Mouse (Mus musculus) retina, embryonic 14.5 days (tissue): ENCODE measurements around the gene Slc15a5.
"Not testable (repeated sequence)": the region's sequence is repeated elsewhere in the genome, so short reads cannot be mapped to it uniquely, and the experiment has no call there.

ENCODE experiments used
- DNase-seq: peaks from one replicate; pipeline ENCODE4 v3.0.0-alpha.2; 2015; ENCODE audit warnings: low spot score

Gene Slc15a5

DNA sequence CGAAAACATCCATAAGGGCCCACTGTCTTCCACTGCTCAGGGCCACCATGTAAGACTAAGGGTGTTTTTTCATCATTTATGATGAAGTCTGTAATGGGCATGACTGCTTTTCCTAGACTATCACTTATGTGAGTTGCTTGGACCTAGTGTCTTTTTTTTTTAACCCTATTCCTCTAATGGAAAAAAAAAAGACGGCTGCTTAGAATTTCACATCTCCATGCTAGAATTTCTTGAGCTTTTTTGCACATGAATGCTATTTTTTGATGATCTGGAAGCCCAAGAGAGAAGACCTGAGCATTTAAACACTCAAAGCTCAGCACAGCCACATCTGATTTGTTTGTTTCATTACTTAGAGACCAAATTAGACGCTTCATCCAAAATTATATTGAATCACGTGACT is at the start of gene Slc15a5:
Gene Slc15a5 (minus strand): TSS at position 101 of the 400 bp plus-strand sequence.
- no peak for DNase-seq

DNA sequence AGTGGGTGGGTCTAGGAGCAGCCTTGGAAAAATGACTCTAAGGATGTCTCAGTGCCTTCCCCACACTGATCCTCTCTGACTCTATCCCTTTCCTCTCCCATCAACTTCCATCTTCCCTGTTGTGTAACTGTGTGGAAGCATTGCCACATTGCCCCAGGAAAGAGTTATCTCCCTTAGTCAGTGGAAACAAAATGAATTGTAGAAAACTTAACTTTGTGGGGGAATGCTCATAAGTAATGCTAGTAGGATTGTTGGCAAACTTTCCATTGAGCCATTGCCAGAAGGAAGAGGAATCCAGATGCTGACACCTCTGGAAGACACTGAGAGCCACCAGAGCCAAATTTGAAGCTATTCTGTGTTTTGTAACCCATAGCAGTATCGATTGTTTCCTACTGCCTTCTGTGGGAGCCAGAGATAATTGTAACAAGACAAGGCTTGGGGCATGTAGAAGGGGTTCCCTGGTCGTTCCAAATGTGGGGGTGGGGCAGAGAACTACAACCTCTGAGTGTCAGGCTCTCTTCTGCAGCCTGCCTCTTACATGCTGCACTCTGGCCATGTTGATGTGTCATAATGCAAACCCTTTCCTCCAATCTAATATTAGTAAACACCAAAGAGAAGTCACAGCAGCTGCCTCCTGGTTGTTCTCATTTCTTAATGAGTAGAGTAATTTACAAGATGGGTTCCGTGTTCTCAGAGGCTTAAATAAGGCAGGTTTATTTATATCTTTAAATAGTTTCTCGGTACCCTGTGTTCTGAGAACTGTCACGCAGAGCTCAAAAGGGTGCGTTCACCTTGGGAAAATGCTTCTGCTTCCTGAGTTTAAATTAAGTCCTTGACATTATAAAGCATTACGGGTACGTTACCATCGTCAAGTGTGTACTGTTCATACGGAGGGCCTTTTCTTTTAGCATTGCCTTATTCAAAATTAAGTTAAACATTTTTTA is 48.9 kb upstream of the Slc15a5 start:
- DNase-seq: no peak

DNA sequence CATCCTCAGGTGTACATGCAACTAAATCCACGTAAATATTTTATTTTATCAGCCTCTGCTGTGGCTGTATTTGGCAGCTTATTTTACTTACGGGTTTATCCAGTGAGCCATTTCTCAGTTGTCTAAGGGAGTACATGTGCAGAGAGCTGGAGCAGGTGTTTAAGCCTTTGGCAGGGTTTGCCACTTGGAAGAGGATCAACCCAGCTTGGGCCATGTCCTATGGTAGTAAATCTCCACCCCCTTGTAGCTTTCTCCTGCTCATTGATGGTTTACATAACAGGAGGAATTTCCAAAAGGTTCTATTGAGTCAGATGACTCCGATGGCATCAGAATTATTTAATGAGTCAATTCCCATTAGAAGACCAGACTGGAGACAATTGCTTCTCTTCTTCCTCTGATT is 37.8 kb upstream of the Slc15a5 start:
- DNase-seq: no peak

DNA sequence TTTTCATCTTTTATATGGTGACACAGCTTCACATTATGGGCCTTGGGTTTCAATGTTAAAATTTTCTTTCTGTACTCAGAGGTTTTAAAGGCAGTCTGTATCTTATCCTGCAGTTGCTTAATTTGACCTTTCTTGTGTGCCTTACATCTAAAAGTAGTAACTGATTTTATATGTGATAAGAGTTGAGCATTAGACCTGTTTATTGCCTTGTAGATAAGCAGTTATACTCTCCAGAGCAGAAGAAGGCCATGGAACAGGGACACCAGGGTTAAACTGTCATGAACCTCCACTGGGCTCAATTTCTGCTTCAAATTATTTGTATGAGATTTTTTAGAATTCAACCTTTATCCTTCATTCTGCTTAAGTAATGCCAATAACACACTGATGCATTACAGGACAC is 24.8 kb upstream of the Slc15a5 start:
- DNase-seq: no peak

DNA sequence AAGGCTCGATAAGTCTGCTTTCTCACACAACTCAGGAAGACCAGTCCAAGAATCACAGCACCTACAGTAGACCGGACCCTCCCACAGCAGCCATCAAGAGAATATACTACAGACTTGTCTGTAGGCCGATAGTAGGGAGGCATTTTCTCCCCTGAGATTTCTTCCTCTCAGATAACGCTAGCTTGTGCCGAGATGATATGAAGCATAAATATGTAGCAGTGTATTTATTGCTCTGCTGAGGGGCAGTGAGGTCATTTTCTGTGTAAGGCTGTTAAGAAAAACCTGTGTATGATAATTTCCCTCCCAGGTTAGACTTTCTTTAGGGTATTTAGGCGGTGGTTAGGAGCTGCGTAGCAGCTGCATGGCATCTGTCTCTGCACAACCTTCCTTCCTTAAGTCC is 23.2 kb upstream of the Slc15a5 start:
- no peak for DNase-seq

DNA sequence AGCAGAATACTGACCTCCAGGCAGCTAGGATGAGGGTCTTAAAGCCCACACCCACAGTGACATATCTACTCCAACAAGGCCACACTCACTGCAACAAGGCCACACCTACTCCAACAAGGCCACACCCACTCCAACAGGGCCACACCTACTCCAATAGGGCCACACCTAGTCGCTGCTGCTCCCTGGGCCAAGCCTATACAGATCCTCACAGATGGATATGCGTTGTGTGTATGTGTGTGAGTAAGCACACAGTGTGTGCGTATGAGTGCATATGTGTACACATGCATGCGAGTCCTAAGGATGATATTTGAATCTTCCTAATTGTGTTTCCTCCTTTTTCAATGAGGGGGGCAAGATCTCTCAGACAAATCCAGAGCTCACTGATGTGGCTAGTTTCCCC is 22.1 kb upstream of the Slc15a5 start:
- no peak for DNase-seq

DNA sequence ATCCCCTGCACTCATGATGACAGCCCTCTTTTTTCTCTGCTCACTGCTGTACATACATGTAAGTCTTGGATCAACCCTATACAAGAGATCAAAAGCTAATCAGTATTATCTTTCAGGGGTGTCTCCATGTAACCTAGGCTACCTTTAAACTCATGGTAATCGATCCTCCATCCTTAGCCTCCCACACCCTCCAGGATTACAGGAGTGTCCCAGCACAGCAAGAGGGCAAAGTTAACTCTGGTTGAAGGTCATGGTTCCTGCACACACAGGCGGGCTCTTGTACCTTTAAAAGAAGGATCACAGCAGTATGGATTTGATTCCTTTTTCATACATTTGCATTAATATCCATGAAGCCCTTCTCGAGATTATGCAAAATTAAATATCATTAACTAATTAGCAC is 19.9 kb upstream of the Slc15a5 start:
- no peak for DNase-seq

DNA sequence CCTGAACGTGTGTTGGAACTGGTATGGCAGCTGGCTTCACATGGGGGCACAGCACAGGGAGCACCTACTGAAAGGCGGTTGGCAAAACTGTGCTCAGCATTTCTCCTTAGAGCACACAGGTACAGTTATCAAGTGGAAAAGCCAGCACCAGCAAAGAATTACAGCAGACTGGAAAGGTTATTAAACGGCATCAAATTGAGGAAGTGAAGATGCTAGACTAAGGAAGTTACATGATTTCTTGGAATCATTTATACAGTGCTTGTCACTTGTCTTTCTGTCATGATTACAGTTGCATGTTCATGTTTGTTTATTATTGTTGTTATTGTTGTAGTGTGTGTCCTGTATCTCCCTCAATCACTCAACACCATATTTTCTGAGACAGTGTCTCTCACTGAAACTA is 15.3 kb upstream of the Slc15a5 start:
- no peak for DNase-seq

DNA sequence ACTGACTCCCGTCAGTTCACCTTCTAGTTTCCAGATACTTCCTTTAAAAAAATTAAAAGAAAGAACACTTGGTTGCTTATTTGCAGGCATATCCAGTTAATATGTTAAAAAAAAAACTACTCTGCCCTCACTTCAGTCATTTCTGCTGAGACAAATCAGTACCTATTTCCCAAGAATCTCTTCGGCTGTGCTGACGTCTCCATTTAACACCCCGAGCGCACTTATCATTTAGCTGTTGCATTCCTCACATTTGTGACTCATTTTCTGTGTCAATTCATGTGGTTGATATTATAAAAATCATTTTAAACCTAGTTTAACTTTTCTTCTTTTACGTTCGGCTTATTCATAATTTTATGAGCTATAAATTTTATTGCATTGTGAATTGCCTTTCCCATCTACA is 12.7 kb upstream of the Slc15a5 start:
- no peak for DNase-seq

DNA sequence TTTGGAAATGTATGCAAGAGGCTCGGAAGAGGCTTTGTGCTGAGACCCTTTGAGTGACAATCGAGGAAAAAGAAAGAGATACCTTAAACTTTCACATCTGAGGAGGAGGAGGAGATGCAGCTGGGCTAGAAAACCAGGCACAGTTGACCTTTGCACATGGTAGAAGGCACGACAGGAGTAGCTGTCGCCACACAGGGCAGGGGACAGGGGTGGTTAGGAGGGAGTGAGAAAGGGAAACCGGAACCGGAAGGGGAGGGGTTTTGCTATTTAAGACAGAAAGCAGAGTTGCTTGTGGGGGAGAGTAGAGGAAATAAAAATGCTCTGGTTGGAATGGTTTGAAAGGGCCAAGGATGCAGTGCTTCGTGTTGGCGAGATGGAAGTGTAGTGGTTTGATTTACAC is 9.4 kb upstream of the Slc15a5 start:
- DNase-seq: no peak

DNA sequence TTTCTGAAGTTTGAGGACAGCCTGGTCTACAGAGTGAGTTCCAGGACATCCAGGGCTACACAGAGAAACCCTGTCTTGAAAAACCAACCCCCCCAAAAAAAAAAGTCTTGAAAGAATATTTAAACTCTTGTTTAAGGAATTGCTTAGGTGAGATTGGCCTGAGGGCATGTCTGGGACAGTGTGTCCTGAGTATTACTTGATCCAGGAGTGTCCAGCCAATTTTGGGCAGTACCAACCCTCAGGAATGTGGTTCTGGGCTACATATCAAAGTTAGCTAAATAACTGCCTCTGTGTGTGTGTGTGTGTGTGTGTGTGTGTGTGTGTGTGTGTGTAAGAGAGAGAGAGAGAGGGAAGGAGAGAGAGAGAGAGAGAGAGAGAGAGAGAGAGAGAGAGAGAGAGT is 6.7 kb upstream of the Slc15a5 start:
- DNase-seq: not testable (repeated sequence)

DNA sequence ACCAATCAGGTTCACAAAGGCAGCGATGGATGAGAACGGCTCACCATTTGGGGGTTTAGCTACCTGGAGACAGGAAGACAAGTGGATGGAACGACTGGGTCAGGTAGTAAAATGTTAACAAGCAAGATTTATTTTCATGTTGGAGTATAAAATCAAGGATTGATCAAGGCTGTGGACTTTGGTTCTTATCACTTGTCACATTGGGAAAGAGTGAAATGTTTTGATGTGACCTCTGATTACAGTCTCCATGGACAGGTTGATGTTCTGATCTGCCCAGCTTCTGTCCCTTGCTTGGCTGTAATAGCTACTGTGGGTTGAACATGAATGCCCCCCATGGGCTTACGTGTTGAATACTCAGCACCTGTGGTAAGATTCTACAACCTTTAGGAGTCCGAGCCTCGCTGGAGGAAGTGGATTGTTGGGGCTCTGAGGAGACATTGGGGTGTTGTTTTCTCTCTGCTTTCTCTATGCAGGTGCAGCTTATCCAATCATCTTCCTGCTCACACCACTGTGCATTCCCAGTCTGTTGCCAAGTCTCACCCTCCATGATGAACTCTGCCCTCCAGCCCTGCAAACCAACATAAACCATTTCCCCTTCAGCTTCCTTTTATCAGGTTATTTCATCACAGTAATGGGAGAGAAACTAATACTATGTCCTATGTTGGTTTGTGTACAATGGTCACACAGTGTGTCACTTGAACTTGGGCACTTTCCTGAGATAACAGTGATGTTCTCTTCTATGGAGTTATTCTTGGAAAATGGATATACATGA is 1.2 kb upstream of the Slc15a5 start:
- no peak for DNase-seq

DNA sequence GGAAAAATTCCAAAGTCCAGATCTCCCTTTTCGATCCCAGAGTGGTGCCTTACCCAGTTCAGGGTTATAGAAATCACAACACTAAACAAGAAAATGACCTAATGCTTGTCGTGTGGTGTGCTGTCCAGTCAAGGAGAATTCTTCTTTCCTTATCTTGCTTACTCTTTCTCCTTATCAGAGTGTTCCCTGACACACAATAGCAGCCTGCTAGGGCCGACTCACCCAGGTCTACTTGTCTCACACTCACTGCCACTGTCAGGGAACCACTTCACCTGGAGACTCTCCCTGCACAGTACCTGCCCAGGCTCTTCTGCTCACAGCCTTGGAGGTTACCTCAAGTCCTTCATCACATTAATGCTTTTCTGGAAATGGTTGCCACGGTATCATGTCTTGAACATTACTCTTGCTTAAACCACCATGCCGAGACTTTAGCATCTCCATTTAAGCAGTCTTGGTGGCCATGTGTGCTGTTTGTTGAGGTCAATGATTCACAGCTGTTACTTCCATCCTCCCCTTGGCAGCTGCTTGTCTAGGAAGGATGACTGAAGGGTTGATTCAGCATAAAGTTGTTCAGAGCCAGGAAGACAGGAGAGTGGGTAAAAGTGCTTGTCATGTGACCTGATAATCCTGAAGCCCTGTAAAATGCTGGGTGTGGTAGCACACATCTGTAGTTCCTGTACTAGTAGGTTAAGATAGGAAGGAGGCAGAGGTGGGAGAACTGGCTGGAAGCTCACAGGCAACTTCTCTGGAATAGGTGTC is 1.9 kb downstream of the Slc15a5 start:
- no peak for DNase-seq

DNA sequence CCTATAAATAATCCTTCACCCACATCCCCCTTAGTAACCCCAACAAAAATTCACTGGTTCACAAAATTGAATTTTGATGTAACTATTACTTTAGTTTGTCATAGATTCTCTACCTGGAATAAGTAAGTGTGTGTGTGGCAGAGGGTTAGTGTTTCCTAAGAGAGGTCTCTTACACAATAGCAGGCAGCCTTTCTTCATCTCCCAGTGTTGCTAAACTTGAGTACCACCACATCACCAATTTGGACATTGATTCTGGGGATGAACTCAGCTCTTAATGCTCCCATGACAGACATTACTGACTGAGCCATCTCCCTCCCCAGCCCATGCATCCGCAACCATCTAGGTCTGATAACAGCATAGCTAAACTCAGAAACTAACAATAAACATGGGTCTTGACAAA is 4.0 kb downstream of the Slc15a5 start:
- DNase-seq: no peak

DNA sequence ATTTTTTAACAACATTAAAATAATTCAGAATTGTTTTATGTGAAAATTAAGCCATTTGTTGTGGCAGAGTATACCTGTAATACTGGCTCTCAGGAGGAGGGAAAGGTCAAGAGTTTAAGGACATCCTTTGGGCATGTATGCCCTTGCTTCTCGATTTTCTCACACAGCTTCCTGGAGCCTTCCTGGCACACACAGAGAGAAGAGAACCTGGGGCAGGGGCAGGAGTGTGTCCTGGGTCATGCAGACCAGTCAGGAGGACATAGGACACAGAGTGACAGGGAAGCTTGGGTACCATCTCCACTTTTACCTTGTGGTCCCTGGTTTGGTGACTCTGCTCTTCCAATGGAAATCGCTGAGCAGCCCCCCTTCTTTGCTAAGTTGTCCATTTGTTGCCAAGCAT is 6.2 kb downstream of the Slc15a5 start:
- DNase-seq: no peak

DNA sequence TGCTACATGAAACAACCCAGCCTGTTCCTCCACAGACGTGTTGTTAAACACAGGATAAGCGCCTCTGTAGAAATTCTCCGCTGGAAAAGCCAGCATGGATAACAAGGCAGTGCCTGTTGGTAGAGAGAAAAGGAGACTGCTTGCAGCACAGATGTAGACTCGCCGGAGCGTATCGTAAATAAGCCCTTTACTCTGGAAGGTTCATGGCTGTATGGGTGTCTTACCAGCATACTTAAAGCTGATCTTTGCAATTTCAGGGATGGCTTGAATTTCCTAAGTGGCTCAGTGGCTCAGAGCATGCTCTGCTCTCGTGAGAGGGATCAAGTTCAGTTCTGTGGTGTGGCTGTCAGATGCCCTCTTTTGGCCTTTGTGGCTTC is 6.8 kb downstream of the Slc15a5 start:
- peak; percentile 21 for DNase-seq

DNA sequence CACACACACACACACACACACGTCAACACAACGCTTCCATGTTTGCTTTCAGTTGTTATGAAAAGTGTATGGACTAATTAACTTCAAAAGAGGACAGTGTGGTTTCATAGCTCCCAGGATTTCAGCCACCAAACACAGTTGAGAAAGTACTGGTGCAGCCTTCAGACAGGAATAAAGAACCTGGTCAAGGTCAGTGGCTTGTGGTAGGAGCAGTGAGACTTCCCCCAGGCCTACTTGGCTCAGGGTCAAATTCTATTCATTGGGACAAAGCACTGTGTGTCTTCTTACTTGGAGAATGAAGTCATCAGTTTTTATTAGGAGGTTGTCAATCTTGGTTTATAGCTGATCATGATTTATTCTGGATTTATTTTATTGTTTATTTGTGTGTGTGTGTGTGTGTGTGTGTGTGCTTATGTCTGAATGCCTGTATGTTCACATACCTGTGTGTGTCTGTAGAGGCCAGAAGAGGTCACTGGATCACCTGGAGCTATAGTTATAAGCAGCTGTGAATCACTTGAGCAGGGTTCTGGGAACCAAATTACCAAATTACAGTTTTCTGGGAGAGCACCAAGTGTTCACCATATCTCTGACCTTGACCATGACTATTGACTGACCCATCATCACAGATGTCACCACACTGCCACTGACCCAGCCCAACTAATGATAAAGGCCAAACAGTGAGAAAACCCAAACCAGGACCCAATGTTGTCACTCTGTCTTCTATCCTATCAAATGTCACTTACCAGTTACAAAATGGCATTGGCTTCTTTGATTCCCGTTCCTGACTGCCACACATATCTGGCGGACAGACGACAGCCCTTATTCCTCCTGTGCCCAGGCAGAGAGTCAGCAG is 7.4 kb downstream of the Slc15a5 start:
- DNase-seq: no peak

DNA sequence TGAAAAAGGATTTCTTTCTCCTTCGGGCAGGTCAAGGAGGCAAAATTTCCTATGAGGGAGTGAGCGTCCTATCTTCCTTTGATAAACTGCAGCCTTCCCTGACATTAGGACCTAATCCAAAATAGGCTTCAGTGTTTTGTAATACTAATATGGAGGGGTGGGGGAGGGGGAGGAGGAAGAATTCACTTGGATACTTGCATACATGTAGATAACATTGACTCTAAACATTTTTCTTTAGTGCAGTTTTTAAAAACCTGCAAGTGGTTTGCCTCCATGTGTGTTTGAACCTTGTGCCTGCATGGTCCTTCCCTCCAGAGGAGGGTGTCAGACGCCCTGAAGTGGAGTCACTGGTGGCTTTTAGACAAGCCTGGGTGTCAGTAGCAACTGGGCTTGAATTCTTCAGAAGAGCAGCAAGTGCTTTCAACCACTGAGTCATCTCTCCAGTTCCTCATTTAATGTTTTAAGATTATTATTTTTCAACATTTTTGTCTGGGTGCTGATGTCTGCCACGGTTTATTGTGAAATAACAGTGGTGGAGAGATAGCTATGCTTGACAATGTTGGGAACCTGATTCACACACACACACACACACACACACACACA is 8.1 kb downstream of the Slc15a5 start:
- no peak for DNase-seq

DNA sequence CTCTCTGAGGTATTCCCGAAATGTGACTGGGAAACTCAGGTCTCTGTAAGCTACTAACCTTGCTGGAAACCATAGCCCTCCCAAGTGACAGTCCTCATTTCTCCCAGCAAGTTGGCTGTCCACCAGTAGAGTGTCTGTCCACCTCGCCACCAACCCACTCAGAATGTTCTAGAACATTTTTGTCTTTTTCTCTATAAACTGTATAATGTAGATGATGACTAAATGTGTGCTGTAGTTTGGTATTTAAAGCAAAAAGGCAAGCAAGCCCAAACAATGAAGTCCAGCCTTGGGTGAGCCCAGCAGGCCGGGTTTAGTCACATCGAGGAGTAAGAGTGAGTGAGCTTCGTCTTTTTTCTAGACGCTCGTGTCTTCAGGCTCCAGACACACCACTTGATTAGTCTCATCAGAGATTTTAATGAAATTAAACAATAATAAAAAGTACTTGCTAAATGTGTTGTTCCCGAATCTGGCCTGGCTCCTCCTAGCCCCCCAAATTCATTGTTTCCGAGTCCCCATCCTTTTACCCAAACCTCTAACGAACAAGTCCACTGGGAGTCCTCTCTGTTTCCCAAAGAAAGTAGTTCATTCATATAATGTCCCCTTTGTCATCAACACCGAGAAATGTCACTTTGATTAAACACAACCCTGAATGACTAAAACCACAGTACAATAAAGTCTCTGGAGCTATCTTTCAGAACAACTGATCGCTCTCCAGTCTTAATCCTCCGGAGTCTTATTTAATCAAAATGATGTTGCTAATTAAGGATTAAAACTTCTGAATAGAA is 8.8 kb downstream of the Slc15a5 start:
- peak; percentile 78 for DNase-seq

DNA sequence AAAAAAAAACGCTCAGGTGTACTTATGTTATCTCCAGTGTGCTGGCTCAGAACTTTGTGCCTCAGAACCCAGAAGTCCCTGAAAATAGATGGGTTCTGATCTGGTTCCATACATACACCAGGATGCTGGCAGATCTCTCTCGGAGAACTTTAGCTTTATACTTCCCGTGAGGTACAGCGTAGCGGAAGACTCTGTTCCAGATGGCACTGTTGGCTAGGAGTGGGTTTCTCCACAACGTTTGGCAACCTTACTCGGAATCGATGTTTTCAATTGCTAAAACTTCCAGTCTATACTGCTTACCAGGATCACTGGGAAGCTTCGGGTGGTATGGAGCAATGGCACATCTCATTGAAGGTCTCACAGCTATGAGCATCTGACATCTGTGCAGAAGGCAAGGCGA is 9.8 kb downstream of the Slc15a5 start:
- no peak for DNase-seq
